Mouse (Mus musculus): ENCODE measurements at regions not wholly inside any gene's neighbourhood (a gene's known extent, or its start where the extent isn't known, plus 50 kb on each side); places are given as distances from the start of the nearest gene placed in this dataset.

GRCm38 (mm10) chr4:69739833-69740510 lies 670.3 kb downstream of the Cdk5rap2 start:
- DNase-seq = no peak
